Mouse (Mus musculus): ENCODE data around the gene Sgcd.

- TF ChIP-seq CTCF (IDR thresholded peaks at IDR 0.05; ENCODE audit: borderline replicate concordance, insufficient read depth, low read length): no peak
- TF ChIP-seq POLR2A (IDR thresholded peaks at IDR 0.05; ENCODE audit: low read depth, low read length): no peak
Observed at GRCm38 (mm10) chr11:47110314-47110713, 878.5 kb downstream of the Sgcd start.
